Mouse (Mus musculus): ENCODE measurements at regions not wholly inside any gene's neighbourhood (a gene's known extent, or its start where the extent isn't known, plus 50 kb on each side); places are given as distances from the start of the nearest gene placed in this dataset.

DNA sequence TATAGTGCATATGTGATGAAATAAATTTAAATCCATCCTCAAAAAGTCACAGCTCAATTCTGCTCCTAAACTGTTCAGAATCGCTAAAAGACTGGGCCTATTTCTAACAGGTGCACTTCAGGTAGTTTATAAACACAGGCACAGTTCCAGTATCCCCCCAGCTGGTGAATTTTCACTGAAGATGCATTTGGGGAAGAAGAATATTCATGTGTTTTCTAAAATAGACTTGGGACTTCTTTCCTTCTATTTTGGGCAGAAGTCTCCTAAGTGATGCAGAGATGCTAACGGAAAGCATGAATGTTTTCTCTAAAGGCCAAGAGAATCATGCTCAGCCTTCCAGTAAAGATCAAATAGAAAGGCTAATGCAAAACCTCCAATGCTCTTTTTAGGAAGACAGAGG lies 660.9 kb upstream of the Dpp10 start:
- DNase-seq (ENCODE audit: low read depth, low spot score): no peak

DNA sequence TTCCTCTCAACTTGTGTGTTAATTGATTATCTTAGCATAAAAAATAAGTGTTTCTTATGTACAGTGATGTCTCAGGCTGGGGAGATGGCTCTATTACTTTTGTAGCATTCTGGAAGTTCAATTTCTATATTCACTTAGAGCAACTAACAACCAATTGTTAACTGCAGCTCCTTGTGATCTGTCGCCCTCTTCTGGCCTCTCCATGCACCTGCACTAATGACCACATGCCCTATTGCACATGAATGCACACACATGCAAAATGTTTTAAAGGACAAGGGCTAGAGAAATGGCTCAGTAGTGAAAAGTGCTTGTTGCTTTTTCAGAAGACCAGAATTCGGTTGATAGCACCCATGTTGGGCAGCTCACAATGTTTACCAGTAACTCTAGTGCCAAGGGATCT lies 629.1 kb upstream of the Dpp10 start:
- DNase-seq (ENCODE audit: low read depth, low spot score): peak; percentile 38

DNA sequence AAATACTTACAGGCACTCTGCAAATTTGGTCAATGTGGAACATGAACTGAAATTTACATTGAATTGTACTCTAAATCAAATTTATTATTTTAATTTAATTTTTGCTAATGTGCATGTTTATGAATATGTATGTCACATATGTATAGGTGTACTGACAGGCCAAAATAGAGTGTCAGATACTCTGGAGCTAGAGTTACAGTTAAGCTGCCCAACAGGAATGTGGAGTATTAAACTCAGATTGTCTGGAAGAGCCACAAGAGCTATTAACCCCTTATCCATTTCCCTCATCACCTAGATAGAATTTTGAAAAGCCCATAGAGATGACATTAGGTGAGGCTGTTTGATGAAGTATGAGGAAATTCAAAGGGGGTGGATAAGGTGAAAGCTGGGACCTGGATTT lies 607.5 kb upstream of the Dpp10 start:
- DNase-seq (ENCODE audit: low read depth, low spot score): no peak

DNA sequence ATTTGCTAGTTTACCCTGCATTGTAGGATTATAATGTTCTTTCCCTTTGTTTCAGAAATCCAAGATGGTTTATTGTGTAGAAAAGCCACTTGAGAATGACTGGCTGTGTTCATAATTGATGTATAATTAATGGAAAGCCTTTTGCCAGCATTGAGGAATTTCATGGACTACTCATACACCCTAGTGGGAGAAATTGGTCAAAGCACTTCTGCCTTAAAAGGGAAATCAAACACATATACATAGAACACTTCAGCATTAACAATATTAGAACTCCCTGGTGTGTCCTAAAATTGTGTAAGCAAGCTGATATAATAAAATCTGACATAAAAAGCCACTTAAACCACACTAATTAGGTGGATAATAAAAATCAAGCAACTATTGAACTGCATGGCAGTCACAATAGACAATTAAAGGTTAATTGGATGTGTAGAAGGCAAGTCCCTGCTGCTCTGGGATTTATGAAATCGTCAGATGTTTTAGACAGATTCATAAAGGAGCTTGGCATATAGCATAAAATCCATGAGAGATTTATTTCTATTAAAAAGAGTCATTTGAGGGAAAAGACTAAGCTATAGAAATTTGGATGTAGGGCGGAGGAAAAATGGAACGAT lies 607.0 kb upstream of the Dpp10 start:
- no peak for DNase-seq (ENCODE audit: low read depth, low spot score)

DNA sequence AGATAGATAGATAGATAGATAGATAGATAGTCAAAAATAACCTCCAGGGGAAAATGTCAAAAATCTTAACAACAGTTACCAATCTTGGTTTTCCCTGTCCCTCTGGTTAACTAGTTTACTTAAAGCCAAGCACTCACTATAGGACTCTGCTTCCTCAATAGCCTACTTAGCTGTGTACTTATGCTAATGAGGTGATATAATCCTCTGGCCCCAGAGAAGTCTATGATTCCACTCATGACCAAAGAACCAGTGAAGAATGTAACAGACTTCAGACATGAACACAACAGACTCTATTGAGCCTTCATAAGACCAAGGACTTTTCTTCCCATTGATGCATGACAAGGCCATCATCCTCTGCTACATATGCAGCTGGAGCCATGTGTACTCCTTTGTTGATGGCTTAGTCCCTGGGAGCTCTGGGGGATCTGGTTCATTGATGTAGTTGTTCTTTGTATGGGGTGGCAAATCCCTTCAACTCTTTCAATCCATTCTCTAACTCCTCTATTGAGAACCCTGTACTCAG lies 589.9 kb upstream of the Dpp10 start:
- DNase-seq (ENCODE audit: low read depth, low spot score): no peak

DNA sequence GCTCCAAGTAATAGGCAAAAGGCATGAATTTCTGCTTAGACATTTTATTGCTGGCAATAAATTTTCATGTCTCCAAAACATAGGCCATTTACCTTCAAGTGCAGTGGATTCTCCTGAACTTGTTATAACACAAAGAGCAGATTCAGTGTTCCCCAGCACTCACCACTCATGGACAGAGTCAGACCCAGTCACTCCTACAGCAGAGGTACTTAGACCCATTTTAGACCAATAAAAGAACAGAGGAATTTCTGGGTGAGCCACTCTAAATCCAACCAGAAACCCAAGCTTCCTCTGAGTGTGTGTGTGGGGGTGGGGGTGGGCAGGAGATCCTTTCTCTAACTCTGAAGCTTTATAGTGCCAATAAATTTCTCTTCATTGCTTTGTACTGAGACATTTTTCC lies 584.7 kb upstream of the Dpp10 start:
- DNase-seq (ENCODE audit: low read depth, low spot score): no peak

DNA sequence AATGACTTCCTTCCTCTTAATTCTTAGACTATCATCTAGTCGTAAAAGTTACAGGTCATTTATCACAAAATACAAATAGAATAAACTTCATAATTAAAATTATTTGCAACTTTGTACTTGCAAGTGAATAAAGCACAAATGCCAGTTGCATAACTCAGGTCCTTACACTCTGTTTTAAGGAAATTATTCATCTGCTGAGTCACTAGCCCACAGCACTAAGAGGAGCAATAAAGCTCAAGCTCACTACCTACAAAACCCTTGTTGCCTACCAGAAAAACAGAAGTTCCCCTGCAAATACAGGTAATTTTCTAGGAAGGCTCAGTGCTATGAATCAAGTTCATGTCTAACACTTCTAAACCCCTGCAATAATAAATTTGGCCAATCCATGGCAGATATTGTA lies 539.3 kb upstream of the Dpp10 start:
- no peak for DNase-seq (ENCODE audit: low read depth, low spot score)

Measured in ES-CJ7 (cell line).